Mouse (Mus musculus) C2C12 (cell line): Measurements from ENCODE around the gene Pkn1.

Experiments
- CEBPB ChIP-seq: IDR thresholded peaks from one replicate; pipeline ENCODE4 v1.6.1; 2011; ENCODE audit warnings: low read depth, mild to moderate bottlenecking, control low read depth, moderate library complexity
- CTCF ChIP-seq: IDR thresholded peaks from one replicate; pipeline ENCODE4 v1.5.1; 2011; ENCODE audit not compliant: control insufficient read depth, insufficient read depth, insufficient read length
- FOSL1 ChIP-seq: IDR thresholded peaks from one replicate; pipeline ENCODE4 v1.8.0; 2011; ENCODE audit warnings: mild to moderate bottlenecking, low read length; ENCODE audit not compliant: poor library complexity, insufficient read depth, severe bottlenecking
- MAX ChIP-seq: IDR thresholded peaks from one replicate; pipeline ENCODE4 v1.6.1; 2011; ENCODE audit warnings: mild to moderate bottlenecking, control low read depth
- MYOD1 ChIP-seq: IDR thresholded peaks from one replicate; pipeline ENCODE4 v1.6.1; 2011; ENCODE audit warnings: low read depth; ENCODE audit not compliant: control insufficient read depth, insufficient read length
- MYOG ChIP-seq: IDR thresholded peaks from one replicate; pipeline ENCODE4 v1.6.1; 2011; ENCODE audit not compliant: control insufficient read depth, insufficient read length; ENCODE audit errors: extremely low read depth
- USF1 ChIP-seq: IDR thresholded peaks from one replicate; pipeline ENCODE4 v1.6.1; 2011; ENCODE audit warnings: low read depth, mild to moderate bottlenecking, control low read depth, moderate library complexity

DNA sequence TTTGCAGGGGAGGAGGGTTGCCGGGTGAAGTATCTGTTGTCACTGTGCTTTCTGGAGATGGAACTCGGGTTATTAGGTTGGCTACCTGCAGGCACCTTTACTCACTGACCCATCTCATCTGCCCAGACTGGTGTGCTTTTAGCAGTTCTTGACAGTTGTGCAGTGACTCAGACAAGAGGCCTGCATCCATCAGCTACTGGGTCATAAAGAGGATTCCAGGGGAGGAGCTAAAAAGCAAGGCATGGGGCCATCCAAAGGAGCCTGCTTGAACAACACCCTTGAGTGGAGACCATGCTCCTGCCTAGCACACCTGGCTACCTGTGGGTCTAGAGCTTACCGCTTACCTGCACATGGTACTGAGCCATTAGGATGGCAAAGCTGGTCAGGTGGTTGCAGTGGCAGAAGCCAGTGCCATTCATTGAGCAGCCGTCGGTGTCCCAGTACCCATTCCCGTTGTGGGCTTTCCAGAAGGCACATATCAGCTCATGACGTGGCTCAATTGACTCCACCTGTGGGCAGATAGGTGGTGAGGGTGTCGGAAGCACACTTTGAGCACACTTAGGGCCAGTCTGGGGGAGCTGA lies 26.6 kb upstream of the Pkn1 start:
- TF ChIP-seq CTCF: no peak
- no peak for TF ChIP-seq MYOG
- TF ChIP-seq FOSL1: no peak
- TF ChIP-seq USF1: no peak
- no peak for TF ChIP-seq CEBPB
- no peak for TF ChIP-seq MAX
- no peak for TF ChIP-seq MYOD1
